Comparison of ENCODE assay signal across 9 mouse cellular contexts in the genomic region with DNA sequence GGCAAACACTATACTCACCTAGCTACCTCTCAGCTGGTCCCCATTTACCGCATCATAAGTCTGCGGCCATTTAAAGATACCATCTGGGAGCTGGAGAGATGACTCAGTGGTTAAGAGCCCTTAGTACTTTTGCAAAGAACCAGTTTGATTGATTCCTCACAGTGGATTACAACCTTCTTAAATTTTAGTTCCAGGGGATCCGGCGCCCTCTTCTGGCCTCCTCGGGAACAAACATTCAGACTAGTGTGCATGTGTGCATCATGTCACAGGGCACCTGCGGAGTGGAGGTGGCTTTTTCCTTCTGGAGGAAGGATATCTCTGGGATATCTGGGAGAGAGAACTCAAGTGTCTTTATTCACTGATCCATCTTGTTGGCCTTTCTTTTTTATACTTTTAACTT. TPM values are rescaled to one million over a fixed set of nuclear protein-coding genes. Genes with fewer than 3 reads are reported as not detected.
DNase-seq lines count a peak whose midpoint lies in the region; ATAC-seq and TF ChIP-seq lines count a peak whose summit lies in the region.
"Had no signal": no experiment of that assay in that cellular context is flagged by ENCODE, and none has a peak within 500 bp of the region (broad histone marks: within the 10 kb centered on the region; RNA-seq: fewer than 3 reads in every experiment).

No protein-coding gene starts in this region.

- H3K27ac ChIP-seq in liver, embryonic 11.5 days (ENCODE audit: low read depth, low read length) = no peak overlapping the region
- no peak overlapping the region for H3K27ac ChIP-seq in limb, embryonic 10.5 days
- no peak overlapping the region for H3K27ac ChIP-seq in midbrain, embryonic 16.5 days (ENCODE audit: low read length)
- H3K27ac ChIP-seq: neural tube, embryonic 13.5 days had no signal

- no peak overlapping the region for H3K4me2 ChIP-seq in liver, embryonic 11.5 days
- no peak overlapping the region for H3K4me2 ChIP-seq in midbrain, embryonic 16.5 days (ENCODE audit: low read length)
- H3K4me2 ChIP-seq: neural tube, embryonic 13.5 days had no signal

- no peak overlapping the region for H3K4me3 ChIP-seq in liver, embryonic 11.5 days (ENCODE audit: low read depth, low read length)
- no peak overlapping the region for H3K4me3 ChIP-seq in limb, embryonic 10.5 days
- H3K4me3 ChIP-seq in midbrain, embryonic 16.5 days (ENCODE audit: low read depth, low read length) = no peak overlapping the region
- H3K4me3 ChIP-seq: neural tube, embryonic 13.5 days had no signal

- POLR2A ChIA-PET in Patski (lab: Charles Lee) = no interaction called here

- H3K9ac ChIP-seq in liver, embryonic 11.5 days (ENCODE audit: low read depth, low read length) = no peak overlapping the region
- H3K9ac ChIP-seq in midbrain, embryonic 16.5 days (ENCODE audit: low read depth, low read length) = no peak overlapping the region
- H3K9ac ChIP-seq: neural tube, embryonic 13.5 days had no signal

- H3K9me3 ChIP-seq in liver, embryonic 11.5 days (ENCODE audit: control insufficient read depth, low read length) = no peaks in the 10 kb centered on the region
- no peaks in the 10 kb centered on the region for H3K9me3 ChIP-seq in limb, embryonic 10.5 days (replicated peaks)
- no peaks in the 10 kb centered on the region for H3K9me3 ChIP-seq in midbrain, embryonic 16.5 days (replicated peaks; ENCODE audit: control insufficient read depth, low read length, poor library complexity, severe bottlenecking)
- H3K9me3 ChIP-seq: neural tube, embryonic 13.5 days had no signal

- 22% methylated on average over 6 of the region's 6 CpGs for WGBS in liver, embryonic 11.5 days
- WGBS in limb, embryonic 10.5 days = 27% methylated on average over 6 of the region's 6 CpGs
- 30% methylated on average over 6 of the region's 6 CpGs for WGBS in midbrain, embryonic 16.5 days

- ATAC-seq in liver, embryonic 11.5 days (replicated peaks; ENCODE audit: low FRiP score) = no peak
- no peak for ATAC-seq in Patski
- ATAC-seq in midbrain, embryonic 16.5 days = no peak

- H3K27me3 ChIP-seq in liver, embryonic 11.5 days (replicated peaks; ENCODE audit: control insufficient read depth, insufficient read depth, low read length) = no peaks in the 10 kb centered on the region
- H3K27me3 ChIP-seq in Patski = no peaks in the 10 kb centered on the region
- H3K27me3 ChIP-seq in limb, embryonic 10.5 days (ENCODE audit: low read depth, poor library complexity, severe bottlenecking) = peaks cover 11% of the 10 kb centered on the region; the same call in 1 of the 2 replicates
- H3K27me3 ChIP-seq in midbrain, embryonic 16.5 days (ENCODE audit: control insufficient read depth, insufficient read depth, low read depth, low read length) = no peaks in the 10 kb centered on the region

- DNase-seq in liver = peak; percentile 69
- DNase-seq in liver, embryonic 11.5 days (ENCODE audit: low spot score) = no peak
- no peak for DNase-seq in Patski (ENCODE audit: low read depth, low spot score)
- DNase-seq in cerebellum, adult 9-11 months = peak; percentile 54
- peak; percentile 78 for DNase-seq in heart, postnatal 4 days
- peak; percentile 64 for DNase-seq in limb, embryonic 10.5 days (ENCODE audit: low spot score)
- DNase-seq in right cerebral cortex, postnatal 10 days (ENCODE audit: low spot score in 2 of 2) = peak; percentile 80 to 81

- TF ChIP-seq CTCF in Patski (IDR thresholded peaks at IDR 0.05) = peak; percentile 83

- no peaks in the 10 kb centered on the region for H3K36me3 ChIP-seq in liver, embryonic 11.5 days (ENCODE audit: control insufficient read depth, insufficient read depth, low read length)
- no peaks in the 10 kb centered on the region for H3K36me3 ChIP-seq in limb, embryonic 10.5 days
- H3K36me3 ChIP-seq in midbrain, embryonic 16.5 days (ENCODE audit: control insufficient read depth, insufficient read depth, low read length) = no peaks in the 10 kb centered on the region
- H3K36me3 ChIP-seq: neural tube, embryonic 13.5 days had no signal

- H3K4me1 ChIP-seq in liver, embryonic 11.5 days (replicated peaks; ENCODE audit: control insufficient read depth, insufficient read depth, low read length) = peaks cover 12% of the 10 kb centered on the region
- H3K4me1 ChIP-seq in limb, embryonic 10.5 days = peaks cover 18% of the 10 kb centered on the region
- H3K4me1 ChIP-seq in midbrain, embryonic 16.5 days (ENCODE audit: control insufficient read depth, insufficient read depth, low read length) = peaks cover 13% of the 10 kb centered on the region

- CTCF ChIA-PET in Patski (lab: Charles Lee) = interaction anchor here (0.8 to 1.6 kb wide), 7 partner anchors 12 to 220 kb away, joined by 3 to 6 read pairs (median 3); no protein-coding TSS in a partner anchor

- in situ Hi-C loops in Patski (cut with MboI; ENCODE audit: low pct_unique_long_range_greater_than_20kb) = loop anchor here (5.0 kb wide), 1 partner anchor 149 kb away; no protein-coding TSS in a partner anchor

RNA-seq across cellular contexts. Expression of gene Letmd1, which starts 5.1 kb away (rescaled TPM):
- polyA plus RNA-seq in liver, embryonic 11.5 days (2014; fragmentation: Nextera tagmentation; extraction: Ambion mirVana) = 34.2 and 36.0 TPM in 2 replicates
- 52.3 TPM for polyA plus RNA-seq in Patski (2021)
- 10 to 100 TPM; 15.3 to 15.8 TPM for total RNA-seq in heart, postnatal 4 days (2021)
- polyA plus RNA-seq in limb, embryonic 10.5 days (2016; fragmentation: Nextera tagmentation; extraction: Ambion mirVana) = 29.7 and 31.4 TPM in 2 replicates
- 57.4 and 57.5 TPM in 2 replicates for polyA plus RNA-seq in midbrain, embryonic 16.5 days (2015; fragmentation: Nextera tagmentation; extraction: Ambion mirVana)

RNA-seq across cellular contexts. Expression of gene Csrnp2, which starts 31.6 kb away (rescaled TPM):
- 6.5 and 7.5 TPM in 2 replicates for polyA plus RNA-seq in liver, embryonic 11.5 days (2014; fragmentation: Nextera tagmentation; extraction: Ambion mirVana)
- 13.7 TPM for polyA plus RNA-seq in Patski (2021)
- total RNA-seq in heart, postnatal 4 days (2021) = 1 to 10 TPM; 5.9 to 6.5 TPM
- 24.8 and 28.2 TPM in 2 replicates for polyA plus RNA-seq in limb, embryonic 10.5 days (2016; fragmentation: Nextera tagmentation; extraction: Ambion mirVana)
- 48.1 and 51.3 TPM in 2 replicates for polyA plus RNA-seq in midbrain, embryonic 16.5 days (2015; fragmentation: Nextera tagmentation; extraction: Ambion mirVana)

RNA-seq across cellular contexts. Expression of gene Slc11a2, which starts 38.8 kb away (rescaled TPM):
- polyA plus RNA-seq in liver, embryonic 11.5 days (2014; fragmentation: Nextera tagmentation; extraction: Ambion mirVana) = 51.2 and 55.4 TPM in 2 replicates
- 78.4 TPM for polyA plus RNA-seq in Patski (2021)
- total RNA-seq in heart, postnatal 4 days (2021) = 10 to 100 TPM; 40.4 to 43.9 TPM
- 30.4 and 31.0 TPM in 2 replicates for polyA plus RNA-seq in limb, embryonic 10.5 days (2016; fragmentation: Nextera tagmentation; extraction: Ambion mirVana)
- polyA plus RNA-seq in midbrain, embryonic 16.5 days (2015; fragmentation: Nextera tagmentation; extraction: Ambion mirVana) = 23.7 and 24.8 TPM in 2 replicates

RNA-seq across cellular contexts. Expression of gene Gm5475, which starts 41.8 kb away (rescaled TPM):
- polyA plus RNA-seq in liver, embryonic 11.5 days (2014; fragmentation: Nextera tagmentation; extraction: Ambion mirVana) = 0.10 TPM in 1 of 2 replicates, not detected in the other
- polyA plus RNA-seq in Patski (2021) = 0.55 TPM
- not detected for total RNA-seq in heart, postnatal 4 days (2021)
- 0.08 and 0.11 TPM in 2 replicates for polyA plus RNA-seq in limb, embryonic 10.5 days (2016; fragmentation: Nextera tagmentation; extraction: Ambion mirVana)
- 0.10 TPM in 2 replicates for polyA plus RNA-seq in midbrain, embryonic 16.5 days (2015; fragmentation: Nextera tagmentation; extraction: Ambion mirVana)

Comparison
In these comparisons a context has a peak if more than half of its experiments do, and no peak if none do; other contexts are left out.
1. DNase-seq: peak in liver (single experiment), cerebellum, adult 9-11 months (single experiment), heart, postnatal 4 days (single experiment), limb, embryonic 10.5 days (single experiment) and right cerebral cortex, postnatal 10 days (2 of 2); none in liver, embryonic 11.5 days (single experiment) and Patski (single experiment).